Mouse (Mus musculus): ENCODE results near the gene Abcc9.

- TF ChIP-seq ETS1 (conservative IDR thresholded peaks at IDR 0.05; ENCODE audit: low read depth, low read length) (no peak), CTCF (conservative IDR thresholded peaks at IDR 0.05 in 1 of 2, IDR thresholded peaks at IDR 0.05 in 1 of 2; ENCODE audit: low read depth in 2 of 2, low read length in 2 of 2) (no peak), ZKSCAN1 (IDR thresholded peaks at IDR 0.05; ENCODE audit: borderline replicate concordance, low read depth, low read length) (no peak), TCF12 (IDR thresholded peaks at IDR 0.05; ENCODE audit: low read depth, low read length) (no peak), POLR2A (IDR thresholded peaks at IDR 0.05; ENCODE audit: low read depth, low read length) (no peak), UBTF (IDR thresholded peaks at IDR 0.05; ENCODE audit: low read depth, low read length) (no peak), POLR2AphosphoS2 (IDR thresholded peaks at IDR 0.05; ENCODE audit: low read depth, low read length) (no peak), ZC3H11A (IDR thresholded peaks at IDR 0.05; ENCODE audit: low read depth, low read length) (no peak), TBP (conservative IDR thresholded peaks at IDR 0.05; ENCODE audit: low read depth, low read length) (no peak), E2F4 (IDR thresholded peaks at IDR 0.05; ENCODE audit: insufficient replicate concordance, low read depth, low read length) (no peak), NRF1 (IDR thresholded peaks at IDR 0.05; ENCODE audit: low read depth, low read length) (no peak)
Measured at GRCm38 (mm10) chr6:142721731-142722130, 19.6 kb upstream of the Abcc9 start.
